Mouse (Mus musculus): Measurements from ENCODE around the gene Mrpl20. TPM values are rescaled to one million over a fixed set of nuclear protein-coding genes. Genes with fewer than 3 reads are reported as not detected.

The Mrpl20 gene
- polyA plus RNA-seq, 1 experiment from 2014 or later: 223 TPM

- Histone ChIP-seq H3K4me1 (replicated peaks; ENCODE audit: control insufficient read depth, insufficient read depth, low read length) (peaks cover 19% of the 10 kb centered on the region; the same call in 1 of the 2 replicates), H3K27me3 (ENCODE audit: control insufficient read depth, insufficient read depth, low read length) (peaks cover 5% of the 10 kb centered on the region; the same call in 1 of the 2 replicates), H3K9ac (ENCODE audit: low read length) (peak overlapping the region; percentile 60), H3K36me3 (ENCODE audit: control insufficient read depth, insufficient read depth, low read length) (no peaks in the 10 kb centered on the region), H3K4me3 (ENCODE audit: low read depth, low read length) (peak overlapping the region; percentile 31), H3K27ac (ENCODE audit: low read depth, low read length) (no peak overlapping the region), H3K9me3 (ENCODE audit: control insufficient read depth, low read length) (no peaks in the 10 kb centered on the region), H3K4me2 (ENCODE audit: low read depth, low read length, severe bottlenecking) (peak overlapping the region; percentile 51)
- peak; percentile 19 for ATAC-seq (replicated peaks; ENCODE audit: low FRiP score)
- peak; percentile 51 for DNase-seq (ENCODE audit: low spot score)
- 6% methylated on average over 8 of the region's 8 CpGs for WGBS
These were observed 37.7 kb downstream of the Mrpl20 start for GRCm38 (mm10) chr4:155840076-155841002.

- Histone ChIP-seq H3K4me3 (ENCODE audit: low read depth, low read length) (peak overlapping the region; percentile 31), H3K4me1 (replicated peaks; ENCODE audit: control insufficient read depth, insufficient read depth, low read length) (peaks cover 19% of the 10 kb centered on the region; the same call in 1 of the 2 replicates), H3K9me3 (ENCODE audit: control insufficient read depth, low read length) (no peaks in the 10 kb centered on the region), H3K36me3 (ENCODE audit: control insufficient read depth, insufficient read depth, low read length) (no peaks in the 10 kb centered on the region), H3K27me3 (ENCODE audit: control insufficient read depth, insufficient read depth, low read length) (peaks cover 5% of the 10 kb centered on the region; the same call in 1 of the 2 replicates), H3K9ac (ENCODE audit: low read length) (peak overlapping the region; percentile 60), H3K4me2 (ENCODE audit: low read depth, low read length, severe bottlenecking) (peak overlapping the region; percentile 51), H3K27ac (ENCODE audit: low read depth, low read length) (no peak overlapping the region)
- ATAC-seq (replicated peaks; ENCODE audit: low FRiP score): peak; percentile 61
- under 1% methylated on average over 32 of the region's 32 CpGs for WGBS
- peak; percentile 74 for DNase-seq (ENCODE audit: low spot score)
These were observed 38.4 kb downstream of the Mrpl20 start for GRCm38 (mm10) chr4:155841003-155841454.

DNA sequence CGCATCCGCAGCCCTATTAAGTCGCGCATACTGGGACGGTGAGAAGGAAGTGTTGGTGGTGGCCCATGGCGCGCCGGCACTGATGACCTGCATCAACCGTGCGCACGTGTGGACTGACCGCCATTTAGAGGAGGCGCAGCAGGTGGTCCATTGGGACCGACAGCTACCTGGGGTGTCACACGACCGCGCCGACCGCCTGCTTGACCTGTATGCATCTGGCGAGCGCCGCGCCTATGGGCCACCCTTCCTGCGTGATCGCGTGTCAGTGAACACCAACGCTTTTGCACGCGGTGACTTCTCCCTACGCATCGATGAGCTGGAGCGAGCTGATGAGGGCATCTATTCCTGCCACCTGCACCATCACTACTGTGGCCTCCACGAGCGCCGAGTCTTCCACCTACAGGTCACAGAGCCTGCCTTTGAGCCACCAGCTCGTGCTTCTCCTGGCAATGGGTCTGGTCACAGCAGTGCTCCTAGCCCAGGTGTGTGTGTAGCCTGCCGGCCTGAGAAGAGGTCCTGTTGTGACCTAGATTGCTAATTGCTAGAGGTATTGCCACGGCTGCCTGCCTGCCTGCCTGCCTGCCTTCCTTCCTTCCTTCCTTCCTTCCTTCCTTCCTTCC, 39.1 kb downstream of the Mrpl20 start:
- Histone ChIP-seq H3K4me3 (ENCODE audit: low read depth, low read length) (peak overlapping the region; percentile 31; the same call in 1 of the 2 replicates), H3K4me1 (replicated peaks; ENCODE audit: control insufficient read depth, insufficient read depth, low read length) (peaks cover 20% of the 10 kb centered on the region; the same call in 1 of the 2 replicates), H3K27me3 (ENCODE audit: control insufficient read depth, insufficient read depth, low read length) (peaks cover 5% of the 10 kb centered on the region; the same call in 1 of the 2 replicates), H3K36me3 (ENCODE audit: control insufficient read depth, insufficient read depth, low read length) (no peaks in the 10 kb centered on the region), H3K9ac (ENCODE audit: low read length) (no peak overlapping the region), H3K9me3 (ENCODE audit: control insufficient read depth, low read length) (no peaks in the 10 kb centered on the region), H3K27ac (ENCODE audit: low read depth, low read length) (no peak overlapping the region), H3K4me2 (ENCODE audit: low read depth, low read length, severe bottlenecking) (peak overlapping the region; percentile 51; the same call in 1 of the 2 replicates)
- 29% methylated on average over 38 of the region's 38 CpGs for WGBS
- peak; percentile 57 for DNase-seq (ENCODE audit: low spot score)
- no peak for ATAC-seq (replicated peaks; ENCODE audit: low FRiP score)

DNA sequence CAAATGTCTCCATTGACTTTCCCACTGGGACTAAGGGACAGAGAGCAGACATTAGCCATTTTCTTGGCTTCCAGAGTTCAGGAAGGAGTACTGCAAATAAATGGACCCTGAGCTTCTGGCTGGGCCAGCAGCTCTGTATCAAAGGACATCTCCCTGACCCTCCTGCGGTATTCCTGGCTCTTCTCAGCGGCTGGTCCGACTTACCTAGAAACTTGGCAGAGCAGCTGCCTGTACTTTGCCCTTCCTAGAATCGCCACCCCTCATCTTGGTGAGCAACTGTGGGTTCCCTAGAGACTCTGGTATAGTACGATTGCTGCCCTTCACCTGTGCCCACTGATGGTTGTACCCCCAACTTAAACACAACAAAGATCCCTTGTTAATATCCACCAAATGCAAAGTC, 40.6 kb downstream of the Mrpl20 start:
- DNase-seq (ENCODE audit: low spot score) (no peak), ATAC-seq (replicated peaks; ENCODE audit: low FRiP score) (no peak)
- Histone ChIP-seq H3K9ac (ENCODE audit: low read length) (no peak overlapping the region), H3K9me3 (ENCODE audit: control insufficient read depth, low read length) (no peaks in the 10 kb centered on the region), H3K4me3 (ENCODE audit: low read depth, low read length) (no peak overlapping the region), H3K27ac (ENCODE audit: low read depth, low read length) (no peak overlapping the region), H3K4me2 (ENCODE audit: low read depth, low read length, severe bottlenecking) (no peak overlapping the region), H3K27me3 (ENCODE audit: control insufficient read depth, insufficient read depth, low read length) (peaks cover 5% of the 10 kb centered on the region; the same call in 1 of the 2 replicates), H3K4me1 (replicated peaks; ENCODE audit: control insufficient read depth, insufficient read depth, low read length) (peaks cover 21% of the 10 kb centered on the region; the same call in 1 of the 2 replicates), H3K36me3 (ENCODE audit: control insufficient read depth, insufficient read depth, low read length) (no peaks in the 10 kb centered on the region)
- WGBS: 93% methylated on average over 5 of the region's 5 CpGs

GRCm38 (mm10) chr4:155846871-155847578, 44.3 kb downstream of the Mrpl20 start, which contains the start of gene Dvl1:
Dvl1 (plus strand) TSS chr4:155847402.
- DNase-seq (ENCODE audit: low spot score) (peak; percentile 98), ATAC-seq (replicated peaks; ENCODE audit: low FRiP score) (peak; percentile 94)
- peak within 1 kb of the TSS; percentile 93 for H3K4me3 ChIP-seq (ENCODE audit: low read depth, low read length)
- 2% methylated on average over 63 of the region's 65 CpGs for WGBS
- peak within 1 kb of the TSS; percentile 89 for H3K4me2 ChIP-seq (ENCODE audit: low read depth, low read length, severe bottlenecking)
- H3K9me3 ChIP-seq (ENCODE audit: control insufficient read depth, low read length): no peaks in the 10 kb centered on the region
- H3K27ac ChIP-seq (ENCODE audit: low read depth, low read length): peak within 1 kb of the TSS; percentile 12; the same call in 1 of the 2 replicates
- peaks cover 10% of the 10 kb centered on the region; the same call in 1 of the 2 replicates for H3K4me1 ChIP-seq (replicated peaks; ENCODE audit: control insufficient read depth, insufficient read depth, low read length)
- H3K9ac ChIP-seq (ENCODE audit: low read length): peak within 1 kb of the TSS; percentile 88
- H3K36me3 ChIP-seq (ENCODE audit: control insufficient read depth, insufficient read depth, low read length): no peaks in the 10 kb centered on the region
- no peaks in the 10 kb centered on the region for H3K27me3 ChIP-seq (ENCODE audit: control insufficient read depth, insufficient read depth, low read length)

DNA sequence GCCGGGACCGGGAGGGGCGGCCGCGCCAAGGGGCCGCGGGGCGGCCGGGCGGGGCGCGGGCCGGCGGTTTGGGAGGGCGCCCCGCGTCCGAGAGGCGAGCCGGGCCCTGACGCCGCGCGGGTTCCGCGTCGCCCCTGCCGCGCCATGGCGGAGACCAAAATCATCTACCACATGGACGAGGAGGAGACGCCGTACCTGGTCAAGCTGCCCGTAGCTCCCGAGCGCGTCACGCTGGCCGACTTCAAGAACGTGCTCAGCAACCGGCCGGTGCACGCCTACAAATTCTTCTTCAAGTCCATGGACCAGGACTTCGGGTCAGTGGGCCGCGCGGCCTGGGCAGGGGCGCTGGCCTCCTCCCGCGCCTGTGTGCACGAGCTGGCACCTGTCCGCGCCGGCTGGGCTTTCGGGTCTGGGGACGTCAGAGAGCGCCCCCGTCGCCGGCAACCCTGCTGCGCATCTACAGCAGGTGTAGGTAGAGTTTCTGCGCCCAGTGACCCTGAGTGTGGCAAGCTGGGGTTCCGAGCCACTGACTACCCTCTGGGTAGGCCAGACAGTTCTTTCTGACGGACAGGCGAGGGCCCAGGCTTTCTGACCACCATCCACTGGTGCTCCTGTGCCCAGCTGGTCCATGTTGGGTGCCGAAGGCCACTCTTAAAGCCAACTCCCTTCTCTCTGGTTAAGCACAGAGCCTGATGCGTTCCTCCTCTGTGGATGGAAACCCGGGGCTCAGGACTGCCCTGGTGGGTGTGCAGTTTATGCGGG, 45.1 kb downstream of the Mrpl20 start:
- peaks cover 10% of the 10 kb centered on the region; the same call in 1 of the 2 replicates for H3K4me1 ChIP-seq (replicated peaks; ENCODE audit: control insufficient read depth, insufficient read depth, low read length)
- H3K9ac ChIP-seq (ENCODE audit: low read length): peak overlapping the region; percentile 88
- peak overlapping the region; percentile 93 for H3K4me3 ChIP-seq (ENCODE audit: low read depth, low read length)
- H3K4me2 ChIP-seq (ENCODE audit: low read depth, low read length, severe bottlenecking): peak overlapping the region; percentile 89
- peak overlapping the region; percentile 12; the same call in 1 of the 2 replicates for H3K27ac ChIP-seq (ENCODE audit: low read depth, low read length)
- no peaks in the 10 kb centered on the region for H3K27me3 ChIP-seq (ENCODE audit: control insufficient read depth, insufficient read depth, low read length)
- no peaks in the 10 kb centered on the region for H3K9me3 ChIP-seq (ENCODE audit: control insufficient read depth, low read length)
- 1% methylated on average over 61 of the region's 69 CpGs for WGBS
- no peaks in the 10 kb centered on the region for H3K36me3 ChIP-seq (ENCODE audit: control insufficient read depth, insufficient read depth, low read length)
- DNase-seq (ENCODE audit: low spot score) (peak; percentile 72), ATAC-seq (replicated peaks; ENCODE audit: low FRiP score) (peak; percentile 37)

GRCm38 (mm10) chr4:155848434-155849095, 45.9 kb downstream of the Mrpl20 start:
- 58% methylated on average over 7 of the region's 7 CpGs for WGBS
- Histone ChIP-seq H3K36me3 (ENCODE audit: control insufficient read depth, insufficient read depth, low read length) (no peaks in the 10 kb centered on the region; the same call in 1 of the 2 replicates), H3K27me3 (ENCODE audit: control insufficient read depth, insufficient read depth, low read length) (no peaks in the 10 kb centered on the region), H3K9me3 (ENCODE audit: control insufficient read depth, low read length) (no peaks in the 10 kb centered on the region), H3K9ac (ENCODE audit: low read length) (peak overlapping the region; percentile 88), H3K4me2 (ENCODE audit: low read depth, low read length, severe bottlenecking) (peak overlapping the region; percentile 89), H3K27ac (ENCODE audit: low read depth, low read length) (no peak overlapping the region), H3K4me1 (replicated peaks; ENCODE audit: control insufficient read depth, insufficient read depth, low read length) (peaks cover 10% of the 10 kb centered on the region; the same call in 1 of the 2 replicates), H3K4me3 (ENCODE audit: low read depth, low read length) (peak overlapping the region; percentile 93)
- ATAC-seq (replicated peaks; ENCODE audit: low FRiP score) (no peak), DNase-seq (ENCODE audit: low spot score) (no peak)

All from forebrain, embryonic 11.5 days (tissue).